Mouse (Mus musculus): ENCODE measurements around the gene Lrp10. TPM values are rescaled to one million over a fixed set of nuclear protein-coding genes. Genes with fewer than 3 reads are reported as not detected.

Gene Lrp10
- polyA plus RNA-seq, 1 experiment from 2014 or later, result 34.7 TPM

DNA sequence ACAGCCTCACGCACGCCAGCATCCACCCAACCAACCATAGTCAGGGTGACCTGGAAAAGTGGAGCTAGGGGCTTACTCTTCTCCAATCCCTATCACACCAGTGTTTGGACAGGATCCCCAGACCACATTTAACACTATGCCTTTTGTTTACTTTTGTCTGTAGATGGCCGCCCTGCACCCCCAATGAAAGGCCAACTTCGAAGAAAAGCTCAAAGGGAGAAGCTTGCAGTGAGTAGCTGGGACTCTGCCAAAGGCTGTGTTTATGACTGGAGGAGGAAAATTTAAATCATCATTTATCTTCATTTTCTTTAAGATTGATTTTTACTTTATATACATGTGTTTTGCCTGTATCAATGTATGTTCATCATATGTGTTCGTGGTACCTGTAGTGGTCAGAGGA, 35.5 kb upstream of the Lrp10 start:
- Histone ChIP-seq H3K27ac (no peak overlapping the region), H3K9me3 (replicated peaks) (no peaks in the 10 kb centered on the region), H3K4me2 (replicated peaks) (no peak overlapping the region), H3K27me3 (peaks cover 14% of the 10 kb centered on the region), H3K9ac (no peak overlapping the region), H3K36me3 (0 out of 2 replicates have a peak, but pooled peaks cover 4% of the 10 kb centered on the region), H3K4me1 (peaks cover 41% of the 10 kb centered on the region), H3K4me3 (no peak overlapping the region)
- WGBS, result 93% methylated on average over 5 of the region's 5 CpGs
- no peak for ATAC-seq (ENCODE audit: low FRiP score)

DNA sequence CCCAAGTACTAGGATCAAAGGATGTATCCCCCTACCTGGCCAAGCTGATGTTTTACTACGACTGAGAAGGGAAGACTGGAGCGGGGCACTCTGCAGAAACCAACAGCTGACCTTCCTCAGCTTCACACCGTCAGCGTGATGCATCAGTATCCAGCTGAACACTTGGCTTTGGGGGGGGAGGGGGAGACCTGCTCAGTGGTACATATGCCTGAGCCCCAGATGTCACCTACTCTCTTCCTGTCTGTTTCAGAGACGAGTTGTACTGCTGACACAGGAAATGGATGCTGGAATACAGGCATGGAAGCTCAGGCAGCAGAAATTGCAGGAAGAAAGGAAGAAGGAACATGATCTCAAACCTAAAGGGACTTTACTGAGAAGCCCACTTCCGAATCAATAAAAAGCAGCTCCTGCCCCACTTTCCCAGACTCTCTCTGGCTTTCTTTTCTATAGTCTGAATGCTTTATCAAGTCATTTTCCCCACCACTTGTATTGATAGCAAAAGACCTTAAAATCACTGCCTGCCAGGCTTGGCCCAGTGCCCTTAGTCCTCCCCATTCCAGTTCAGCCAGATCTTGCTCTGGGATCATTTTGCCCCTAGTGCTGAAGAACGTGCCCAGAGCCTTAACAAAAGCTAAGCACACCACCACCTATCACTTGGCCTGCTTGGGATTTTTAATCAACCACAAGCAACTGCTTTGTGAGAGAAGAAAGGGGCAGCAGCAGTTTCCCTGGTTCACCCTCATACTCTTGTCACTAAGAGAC, 34.4 kb upstream of the Lrp10 start:
- H3K9ac ChIP-seq, result no peak overlapping the region
- no peaks in the 10 kb centered on the region for H3K9me3 ChIP-seq (replicated peaks)
- H3K4me1 ChIP-seq, result peaks cover 52% of the 10 kb centered on the region
- H3K27me3 ChIP-seq, result peaks cover 14% of the 10 kb centered on the region
- H3K4me3 ChIP-seq, result no peak overlapping the region
- H3K4me2 ChIP-seq (replicated peaks), result peak overlapping the region; percentile 60
- no peak for ATAC-seq (ENCODE audit: low FRiP score)
- 66% methylated on average over 7 of the region's 7 CpGs for WGBS
- H3K36me3 ChIP-seq, result 0 out of 2 replicates have a peak, but pooled peaks cover 4% of the 10 kb centered on the region
- peak overlapping the region; percentile 64 for H3K27ac ChIP-seq

DNA sequence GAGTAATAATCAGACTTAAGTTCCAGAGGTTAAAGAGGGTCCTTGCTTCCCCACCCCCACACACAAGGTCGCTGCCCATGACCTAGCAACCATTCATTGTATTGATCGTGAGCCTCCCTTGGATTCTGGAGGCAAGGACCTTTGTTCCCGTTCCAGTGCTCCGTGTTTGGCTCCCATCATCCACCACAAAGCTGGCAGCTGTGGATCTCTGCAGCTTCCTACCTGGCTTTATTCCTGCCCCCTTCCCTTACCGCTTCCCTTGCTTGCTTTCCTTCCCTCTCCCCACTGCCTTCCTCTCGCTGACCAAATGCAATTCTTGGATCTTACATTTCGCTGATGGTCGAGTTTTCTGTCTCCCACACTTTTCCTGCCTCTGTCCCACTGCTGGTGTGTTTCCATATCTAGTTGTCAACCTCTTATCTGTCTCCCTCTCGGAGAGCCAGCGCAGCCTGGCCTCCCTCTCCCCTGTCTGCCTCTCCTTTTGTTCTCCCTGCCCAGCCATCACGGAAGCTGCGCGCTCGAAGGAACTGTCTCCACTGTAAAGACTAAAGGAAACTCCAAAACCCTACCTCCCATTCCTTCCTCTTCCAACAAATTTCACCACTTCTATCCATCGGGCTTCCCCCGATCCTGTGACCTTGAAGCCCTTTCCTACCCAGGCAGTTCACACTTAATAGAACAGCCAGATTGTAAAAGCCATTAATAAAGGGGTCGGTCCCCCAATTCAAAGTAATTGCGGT, 33.4 kb upstream of the Lrp10 start:
- H3K36me3 ChIP-seq, result 0 out of 2 replicates have a peak, but pooled peaks cover 4% of the 10 kb centered on the region
- H3K4me2 ChIP-seq (replicated peaks), result peak overlapping the region; percentile 60
- no peak for ATAC-seq (ENCODE audit: low FRiP score)
- 2% methylated on average over 18 of the region's 18 CpGs for WGBS
- H3K9me3 ChIP-seq (replicated peaks), result no peaks in the 10 kb centered on the region
- peak overlapping the region; percentile 86 for H3K9ac ChIP-seq
- peaks cover 52% of the 10 kb centered on the region for H3K4me1 ChIP-seq
- peak overlapping the region; percentile 89 for H3K27ac ChIP-seq
- peaks cover 14% of the 10 kb centered on the region for H3K27me3 ChIP-seq
- H3K4me3 ChIP-seq, result peak overlapping the region; percentile 67

DNA sequence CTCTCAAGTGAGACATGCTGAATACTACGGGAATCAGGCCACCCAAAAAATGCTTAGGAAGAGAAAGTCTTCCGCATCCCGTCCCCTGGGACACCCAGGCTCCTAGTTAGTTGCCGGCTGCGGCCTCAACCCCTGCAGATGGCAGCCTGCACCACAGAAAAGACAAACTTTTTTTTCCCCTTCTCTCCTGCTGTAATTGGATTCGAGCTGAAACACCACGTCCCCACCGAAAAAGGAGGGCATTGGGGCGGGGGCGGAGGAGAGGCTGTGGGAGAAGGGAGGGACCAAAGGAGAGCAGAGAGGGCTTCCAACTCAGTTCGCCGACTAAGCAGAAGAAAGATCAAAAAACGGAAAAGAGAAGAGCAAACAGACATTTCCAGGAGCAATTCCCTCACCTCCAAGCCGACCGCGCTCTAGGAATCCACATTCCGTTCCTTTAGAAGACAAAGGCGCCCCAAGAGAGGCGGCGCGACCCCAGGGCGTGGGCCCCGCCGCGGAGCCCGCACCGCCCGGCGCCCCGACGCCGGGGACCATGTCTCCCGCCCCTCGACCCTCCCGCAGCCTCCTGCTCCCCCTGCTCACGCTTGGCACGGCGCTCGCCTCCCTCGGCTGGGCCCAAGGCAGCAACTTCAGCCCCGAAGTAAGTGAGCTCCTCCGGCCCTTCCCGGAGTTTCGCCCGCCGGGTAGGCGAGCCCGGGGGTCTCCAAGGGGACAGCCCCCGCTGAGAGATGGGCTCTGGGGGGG, 32.4 kb upstream of the Lrp10 start, which contains the start of gene Mmp14:
TSS of gene Mmp14 (plus strand) at position 279 of the 744 bp plus-strand sequence.
- Histone ChIP-seq H3K9me3 (replicated peaks) (no peaks in the 10 kb centered on the region), H3K4me1 (peaks cover 48% of the 10 kb centered on the region), H3K27ac (peak within 1 kb of the TSS; percentile 89), H3K36me3 (0 out of 2 replicates have a peak, but pooled peaks cover 4% of the 10 kb centered on the region), H3K9ac (peak within 1 kb of the TSS; percentile 86), H3K4me2 (replicated peaks) (peak within 1 kb of the TSS; percentile 60), H3K27me3 (peaks cover 14% of the 10 kb centered on the region), H3K4me3 (peak within 1 kb of the TSS; percentile 67)
- ATAC-seq (ENCODE audit: low FRiP score), result peak; percentile 41
- under 1% methylated on average over 49 of the region's 49 CpGs for WGBS

DNA sequence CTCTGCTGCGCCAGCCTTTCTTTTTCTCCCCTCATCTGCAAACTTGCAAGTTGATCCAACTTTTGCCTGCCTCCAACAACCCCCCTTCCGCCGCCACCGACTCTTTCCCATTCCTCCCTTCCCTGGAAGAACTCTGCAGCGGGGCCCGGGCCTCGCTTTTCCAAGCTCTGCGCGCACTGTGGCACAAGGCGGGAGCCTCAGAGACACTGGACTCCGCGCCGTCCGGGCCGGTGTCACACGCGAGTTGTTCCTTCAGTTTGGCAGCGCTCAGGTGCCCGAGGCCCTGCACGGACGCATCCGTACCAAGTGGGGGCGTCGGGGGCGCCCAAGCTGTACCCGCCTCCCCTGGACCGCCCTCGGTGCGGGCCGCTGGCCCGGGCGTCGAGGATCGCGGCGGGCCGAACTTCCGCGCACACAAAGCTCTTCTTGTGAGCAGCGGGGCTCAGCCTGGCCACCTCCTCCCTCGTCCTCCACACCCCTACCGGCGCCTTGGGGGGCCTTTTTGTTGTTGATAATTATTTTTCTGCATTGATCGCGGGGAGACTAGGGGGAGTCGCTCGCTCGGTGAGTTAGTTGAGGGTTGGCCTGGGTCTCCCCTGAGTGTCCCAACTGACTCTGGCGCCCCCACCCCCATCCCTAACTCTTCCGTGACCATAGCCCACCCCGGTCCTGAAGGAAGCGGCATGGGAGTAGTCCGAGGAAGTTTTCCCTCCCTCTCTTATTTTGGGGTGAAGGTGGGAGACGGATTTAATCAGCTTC, 31.7 kb upstream of the Lrp10 start:
- 0 out of 2 replicates have a peak, but pooled peaks cover 4% of the 10 kb centered on the region for H3K36me3 ChIP-seq
- WGBS, result 3% methylated on average over 54 of the region's 54 CpGs
- peak overlapping the region; percentile 67 for H3K4me3 ChIP-seq
- peak overlapping the region; percentile 86 for H3K9ac ChIP-seq
- ATAC-seq (ENCODE audit: low FRiP score), result peak; percentile 36
- no peaks in the 10 kb centered on the region for H3K9me3 ChIP-seq (replicated peaks)
- H3K27me3 ChIP-seq, result peaks cover 14% of the 10 kb centered on the region
- H3K4me1 ChIP-seq, result peaks cover 48% of the 10 kb centered on the region
- H3K27ac ChIP-seq, result peak overlapping the region; percentile 89
- H3K4me2 ChIP-seq (replicated peaks), result peak overlapping the region; percentile 60

DNA sequence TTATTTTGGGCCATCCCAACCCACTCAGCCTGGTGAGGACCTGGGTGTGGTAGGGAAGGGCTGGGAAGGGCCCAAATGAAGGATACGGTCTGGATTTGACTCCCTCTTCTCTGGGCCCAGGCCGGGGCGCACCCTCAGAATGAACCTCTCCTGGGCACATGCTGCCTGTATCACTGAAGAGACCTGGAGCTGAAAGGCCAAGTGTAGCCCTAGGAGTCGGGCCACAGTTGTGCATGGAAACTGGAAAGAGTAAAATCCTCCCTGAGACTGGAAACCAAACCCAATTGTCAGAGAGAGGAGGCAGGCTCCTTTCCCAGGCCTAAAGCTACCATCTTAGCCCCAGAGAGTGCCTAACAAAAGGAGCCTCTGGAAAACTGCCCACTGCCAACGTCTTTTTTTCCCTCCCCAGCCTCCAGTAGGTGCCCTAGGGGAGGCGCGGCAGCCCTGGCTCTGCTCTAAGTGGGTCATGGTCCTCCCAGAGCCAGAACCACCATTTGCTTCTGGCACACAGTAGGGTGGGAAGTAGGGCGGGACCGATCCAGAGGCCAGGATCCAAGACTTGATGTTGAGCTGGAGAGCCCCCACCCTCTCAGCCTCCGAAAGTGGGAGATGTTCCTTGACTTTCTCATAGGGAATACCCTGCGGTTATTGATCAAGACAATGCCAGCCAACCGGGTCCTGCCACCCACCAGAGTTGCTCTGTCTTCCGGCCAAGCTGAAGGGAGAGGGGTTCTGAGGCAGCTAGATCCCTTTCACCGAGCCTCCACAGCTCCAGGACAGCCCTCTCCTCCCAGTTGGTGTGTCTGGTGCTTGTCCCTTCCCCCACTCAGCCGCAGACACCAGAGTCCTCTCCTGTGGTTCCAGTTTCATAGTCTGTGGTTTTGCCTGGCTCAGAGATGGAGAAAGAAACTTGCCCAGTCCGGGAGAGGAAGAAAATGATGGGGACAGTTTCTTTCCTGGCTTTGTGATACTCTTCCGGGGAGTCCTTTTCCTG, 30.8 kb upstream of the Lrp10 start:
- Histone ChIP-seq H3K9me3 (replicated peaks) (no peaks in the 10 kb centered on the region), H3K36me3 (0 out of 2 replicates have a peak, but pooled peaks cover 4% of the 10 kb centered on the region), H3K9ac (peak overlapping the region; percentile 86), H3K4me1 (peaks cover 43% of the 10 kb centered on the region), H3K27me3 (peaks cover 14% of the 10 kb centered on the region), H3K4me2 (replicated peaks) (peak overlapping the region; percentile 60), H3K27ac (peak overlapping the region; percentile 89), H3K4me3 (peak overlapping the region; percentile 67)
- 0 out of 2 replicates have a peak, but pooled peaks have one; percentile 14 for ATAC-seq (ENCODE audit: low FRiP score)
- 46% methylated on average over 16 of the region's 17 CpGs for WGBS

DNA sequence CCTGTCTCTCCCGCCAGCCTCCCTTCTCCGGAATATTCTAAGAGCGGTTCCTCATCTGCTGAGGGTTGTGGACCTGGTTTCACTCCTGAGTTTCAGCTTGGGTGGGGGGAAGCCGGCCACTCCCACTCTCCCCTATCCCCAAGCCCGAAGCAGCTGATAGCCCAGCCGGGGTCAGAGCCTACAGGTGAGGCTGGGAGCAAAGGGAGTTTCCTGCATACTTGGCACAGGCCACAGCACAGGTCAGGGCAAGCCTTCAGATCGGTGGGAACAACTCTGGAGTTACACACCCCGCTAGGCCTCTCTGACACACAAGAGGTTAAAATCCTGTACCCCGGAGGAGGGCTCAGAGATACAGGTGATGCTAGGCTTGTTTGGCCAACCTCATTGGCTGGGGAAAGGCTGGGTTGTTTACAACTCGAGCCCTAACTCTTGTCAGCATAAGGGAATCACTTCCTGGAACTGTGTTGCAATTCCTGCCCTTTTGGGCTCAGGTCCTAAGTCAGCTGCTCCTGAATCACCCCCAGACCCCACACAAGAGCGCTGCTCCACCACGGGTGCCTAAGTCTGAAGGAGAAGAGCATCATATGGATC, 29.9 kb upstream of the Lrp10 start:
- no peak overlapping the region for H3K27ac ChIP-seq
- no peak for ATAC-seq (ENCODE audit: low FRiP score)
- peak overlapping the region; percentile 67 for H3K4me3 ChIP-seq
- H3K4me1 ChIP-seq, result peaks cover 43% of the 10 kb centered on the region
- H3K4me2 ChIP-seq (replicated peaks), result peak overlapping the region; percentile 60
- 68% methylated on average over 12 of the region's 12 CpGs for WGBS
- peaks cover 9% of the 10 kb centered on the region for H3K36me3 ChIP-seq
- no peaks in the 10 kb centered on the region for H3K9me3 ChIP-seq (replicated peaks)
- peaks cover 14% of the 10 kb centered on the region for H3K27me3 ChIP-seq
- H3K9ac ChIP-seq, result peak overlapping the region; percentile 86; the same call in 1 of the 2 replicates

DNA sequence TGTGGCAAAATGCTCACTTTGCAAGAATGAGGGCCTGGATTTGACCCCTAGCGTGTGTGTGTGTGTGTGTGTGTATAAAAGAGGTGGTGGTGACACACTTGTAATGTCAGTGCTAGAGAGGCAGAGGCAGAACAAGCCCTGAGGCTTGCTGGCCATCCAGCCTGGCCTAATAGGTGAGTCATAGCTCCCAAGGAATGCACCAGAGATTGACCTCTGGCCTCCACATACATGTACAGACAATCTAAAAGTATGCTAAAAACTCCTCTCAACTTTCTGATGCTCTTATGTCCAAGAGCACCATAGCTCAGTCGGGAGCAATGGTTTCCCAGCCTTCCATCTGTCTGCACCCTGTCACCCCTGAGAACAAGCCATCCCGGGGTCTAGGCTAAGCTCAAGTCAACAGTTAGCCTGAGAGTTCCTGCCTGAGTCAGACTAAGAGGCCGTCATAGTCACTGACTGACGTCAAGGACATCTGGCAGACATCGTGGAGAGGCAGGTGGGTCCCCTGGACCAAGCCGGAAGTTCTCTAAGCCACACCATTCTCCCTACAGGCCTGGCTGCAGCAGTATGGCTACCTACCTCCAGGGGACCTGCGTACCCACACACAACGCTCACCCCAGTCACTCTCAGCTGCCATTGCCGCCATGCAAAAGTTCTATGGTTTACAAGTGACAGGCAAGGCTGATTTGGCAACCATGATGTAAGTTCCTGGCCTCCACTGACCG, 28.6 kb upstream of the Lrp10 start:
- Histone ChIP-seq H3K4me3 (no peak overlapping the region), H3K4me2 (replicated peaks) (no peak overlapping the region), H3K9me3 (replicated peaks) (no peaks in the 10 kb centered on the region), H3K9ac (no peak overlapping the region), H3K36me3 (peaks cover 22% of the 10 kb centered on the region), H3K4me1 (peaks cover 30% of the 10 kb centered on the region), H3K27ac (no peak overlapping the region), H3K27me3 (peaks cover 14% of the 10 kb centered on the region)
- WGBS, result 86% methylated on average over 11 of the region's 11 CpGs
- ATAC-seq (ENCODE audit: low FRiP score), result no peak

DNA sequence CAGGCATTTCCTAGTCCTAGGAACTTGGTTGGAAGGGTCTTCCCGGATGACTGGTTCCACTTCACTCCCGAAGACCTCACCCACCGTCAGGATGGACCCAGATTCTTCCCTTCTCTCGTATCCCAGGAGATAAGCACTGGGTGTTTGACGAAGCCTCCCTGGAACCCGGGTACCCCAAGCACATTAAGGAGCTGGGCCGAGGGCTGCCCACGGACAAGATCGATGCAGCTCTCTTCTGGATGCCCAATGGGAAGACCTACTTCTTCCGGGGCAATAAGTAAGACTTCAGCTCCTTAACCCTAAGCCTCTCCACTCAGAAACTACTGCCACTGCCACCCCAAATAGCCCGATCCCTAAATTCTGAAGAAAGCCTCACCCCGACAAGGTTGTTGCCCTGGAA, 24.8 kb upstream of the Lrp10 start:
- Histone ChIP-seq H3K27ac (no peak overlapping the region), H3K4me2 (replicated peaks) (no peak overlapping the region), H3K9ac (no peak overlapping the region), H3K4me1 (peaks cover 13% of the 10 kb centered on the region; the same call in 1 of the 2 replicates), H3K27me3 (no peaks in the 10 kb centered on the region), H3K4me3 (no peak overlapping the region), H3K9me3 (replicated peaks) (no peaks in the 10 kb centered on the region), H3K36me3 (peaks cover 34% of the 10 kb centered on the region)
- WGBS, result 87% methylated on average over 12 of the region's 12 CpGs
- no peak for ATAC-seq (ENCODE audit: low FRiP score)

DNA sequence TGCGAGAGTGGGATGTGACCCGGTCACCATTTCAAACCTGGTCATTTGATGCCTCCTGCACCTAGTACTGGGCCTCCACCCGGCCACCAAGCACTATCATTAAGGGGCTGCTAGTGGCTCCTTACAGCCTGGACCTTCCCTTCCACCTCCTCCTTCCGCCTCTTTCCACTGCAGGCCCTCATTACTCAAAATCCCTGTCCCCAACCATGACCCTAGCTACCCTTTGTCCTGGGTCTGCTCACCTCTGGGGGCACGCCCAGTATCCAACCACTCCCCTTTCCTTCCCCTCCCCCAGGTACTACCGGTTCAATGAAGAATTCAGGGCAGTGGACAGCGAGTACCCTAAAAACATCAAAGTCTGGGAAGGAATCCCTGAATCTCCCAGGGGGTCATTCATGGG, 24.3 kb upstream of the Lrp10 start:
- WGBS, result 60% methylated on average over 7 of the region's 7 CpGs
- Histone ChIP-seq H3K4me2 (replicated peaks) (no peak overlapping the region), H3K9me3 (replicated peaks) (no peaks in the 10 kb centered on the region), H3K9ac (no peak overlapping the region), H3K36me3 (peaks cover 34% of the 10 kb centered on the region), H3K27ac (no peak overlapping the region), H3K4me1 (peaks cover 9% of the 10 kb centered on the region; the same call in 1 of the 2 replicates), H3K4me3 (no peak overlapping the region), H3K27me3 (no peaks in the 10 kb centered on the region)
- no peak for ATAC-seq (ENCODE audit: low FRiP score)
